Mouse (Mus musculus) spleen, postnatal 4 days (tissue): Measurements from ENCODE around the gene Adssl1.
A peak's percentile ranks its signal among the peaks of the same experiment; 100 is the strongest.

ENCODE experiments used
- DNase-seq, 2 experiments: peaks; one replicate each; pipeline ENCODE4 v3.0.0; 2022; ENCODE audit warnings: low spot score in 2 of 2

Gene Adssl1

GRCm38 (mm10) chr12:112675245-112676035 is 55.6 kb downstream of the Adssl1 start:
- DNase-seq: peak; percentile 82 to 93

- DNase-seq: no peak
These were observed 57.2 kb downstream of the Adssl1 start for GRCm38 (mm10) chr12:112677076-112677475.

GRCm38 (mm10) chr12:112677943-112678554 is 58.2 kb downstream of the Adssl1 start:
- DNase-seq: no peak

- peak in 1 of 2 experiments; percentile 75 for DNase-seq
These were observed 58.7 kb downstream of the Adssl1 start, which contains the start of gene Zbtb42 for GRCm38 (mm10) chr12:112678555-112679026. Gene Zbtb42 (plus strand): TSS chr12:112678828.

GRCm38 (mm10) chr12:112679027-112679996 is 59.5 kb downstream of the Adssl1 start:
- peak in 1 of 2 experiments; percentile 71 for DNase-seq

GRCm38 (mm10) chr12:112683351-112683750 is 63.5 kb downstream of the Adssl1 start:
- DNase-seq: no peak

- DNase-seq: no peak
These were observed 68.6 kb downstream of the Adssl1 start for GRCm38 (mm10) chr12:112688458-112688857.
